Mouse (Mus musculus): ENCODE measurements around the gene Fxyd3.
A peak's percentile ranks its signal among the peaks of the same experiment; 100 is the strongest.

Gene Fxyd3

GRCm38 (mm10) chr7:31072326-31072725 is 4.2 kb downstream of the Fxyd3 start:
- DNase-seq (ENCODE audit: low spot score in 2 of 2), result no peak

- DNase-seq (ENCODE audit: low spot score in 2 of 2), result no peak
Measured at GRCm38 (mm10) chr7:31070324-31070723, 6.2 kb downstream of the Fxyd3 start.

GRCm38 (mm10) chr7:31069491-31069890 is 7.0 kb downstream of the Fxyd3 start:
- DNase-seq (ENCODE audit: low spot score in 2 of 2), result no peak

- DNase-seq (ENCODE audit: low spot score in 2 of 2), result no peak
Measured at GRCm38 (mm10) chr7:31067836-31068235, 8.7 kb downstream of the Fxyd3 start.

- DNase-seq (ENCODE audit: low spot score in 2 of 2), result no peak
Measured at GRCm38 (mm10) chr7:31063074-31063560, 13.4 kb downstream of the Fxyd3 start.

- DNase-seq (ENCODE audit: low spot score in 2 of 2), result no peak
Measured at GRCm38 (mm10) chr7:31060621-31061010, 15.9 kb downstream of the Fxyd3 start.

GRCm38 (mm10) chr7:31059919-31060620 is 16.4 kb downstream of the Fxyd3 start:
- no peak for DNase-seq (ENCODE audit: low spot score in 2 of 2)

GRCm38 (mm10) chr7:31059108-31059507 is 17.4 kb downstream of the Fxyd3 start, which contains the start of gene Lgi4:
TSS of gene Lgi4 (plus strand) at chr7:31059342.
- peak in 1 of 2 experiments; percentile 74 for DNase-seq (ENCODE audit: low spot score in 2 of 2)

- no peak for DNase-seq (ENCODE audit: low spot score in 2 of 2)
Measured at GRCm38 (mm10) chr7:31058211-31058610, 18.3 kb downstream of the Fxyd3 start.

- DNase-seq (ENCODE audit: low spot score in 2 of 2), result no peak
Measured at GRCm38 (mm10) chr7:31057730-31058129, 18.8 kb downstream of the Fxyd3 start.

GRCm38 (mm10) chr7:31057071-31057470 is 19.4 kb downstream of the Fxyd3 start, which contains the start of gene Fxyd1:
TSS of gene Fxyd1 (minus strand) at chr7:31057199.
- DNase-seq (ENCODE audit: low spot score in 2 of 2), result no peak

- DNase-seq (ENCODE audit: low spot score in 2 of 2), result no peak
Measured at GRCm38 (mm10) chr7:31056448-31056847, 20.1 kb downstream of the Fxyd3 start.

GRCm38 (mm10) chr7:31055883-31056282 is 20.6 kb downstream of the Fxyd3 start:
- DNase-seq (ENCODE audit: low spot score in 2 of 2), result no peak

GRCm38 (mm10) chr7:31055354-31055824 is 21.1 kb downstream of the Fxyd3 start:
- DNase-seq (ENCODE audit: low spot score in 2 of 2), result no peak

GRCm38 (mm10) chr7:31054661-31055320 is 21.7 kb downstream of the Fxyd3 start:
- no peak for DNase-seq (ENCODE audit: low spot score in 2 of 2)

- DNase-seq (ENCODE audit: low spot score in 2 of 2), result no peak
Measured at GRCm38 (mm10) chr7:31053882-31054447, 22.5 kb downstream of the Fxyd3 start.

- DNase-seq (ENCODE audit: low spot score in 2 of 2), result no peak
Measured at GRCm38 (mm10) chr7:31052636-31053434, 23.7 kb downstream of the Fxyd3 start.

GRCm38 (mm10) chr7:31052251-31052635 is 24.3 kb downstream of the Fxyd3 start:
- no peak for DNase-seq (ENCODE audit: low spot score in 2 of 2)

- DNase-seq (ENCODE audit: low spot score in 2 of 2), result peak in 1 of 2 experiments; percentile 46
Measured at GRCm38 (mm10) chr7:31051321-31052021, 25.0 kb downstream of the Fxyd3 start, which contains the start of gene Fxyd7. TSS of gene Fxyd7 (minus strand) at chr7:31051467.

GRCm38 (mm10) chr7:31050921-31051320 is 25.6 kb downstream of the Fxyd3 start:
- DNase-seq (ENCODE audit: low spot score in 2 of 2), result no peak

- DNase-seq (ENCODE audit: low spot score in 2 of 2), result no peak
Measured at GRCm38 (mm10) chr7:31050487-31050886, 26.0 kb downstream of the Fxyd3 start.

Data from thymus, postnatal 10 days (tissue).